Mouse (Mus musculus) bone marrow macrophage, adult 2 months (primary cell): Measurements from ENCODE around the gene Mxi1.

Experiments
- CTCF ChIP-seq: IDR thresholded peaks from 2 replicates; pipeline ENCODE4 v1.5.1; 2012; ENCODE audit warnings: low read depth, mild to moderate bottlenecking, low read length, moderate library complexity
- POLR2A ChIP-seq: IDR thresholded peaks from 2 replicates; pipeline ENCODE4 v1.6.1; 2012; ENCODE audit warnings: mild to moderate bottlenecking, low read depth, low read length, borderline replicate concordance

GRCm38 (mm10) chr19:53340423-53340822 is 30.1 kb downstream of the Mxi1 start:
- TF ChIP-seq POLR2A (no peak), CTCF (no peak)
